Mouse (Mus musculus) liver, postnatal 0 days (tissue): ENCODE results near the gene Syndig1. TPM values are rescaled to one million over a fixed set of nuclear protein-coding genes. Genes with fewer than 3 reads are reported as not detected.

Experiments
- ATAC-seq: fragments of 200-750 bp; cut with Nextera tagmentation; 2 replicates; pipeline ENCODE4 v1.8.0; 2017; ENCODE audit warnings: mild to moderate bottlenecking, moderate library complexity
- DNase-seq: peaks from one replicate; pipeline ENCODE4 v3.0.0-alpha.2; 2016
- H3K27ac ChIP-seq: fragments of 300-500 bp; sonication (generic); 2 replicates; pipeline ENCODE4 v1.5.1; 2014; ENCODE audit warnings: antibody characterized with exemption, moderate library complexity, mild to moderate bottlenecking, low read depth
- H3K27me3 ChIP-seq: fragments of 300-500 bp; sonication (generic); 2 replicates; pipeline ENCODE4 v1.6.1; 2014; ENCODE audit warnings: low read length, control low read depth, mixed read lengths; ENCODE audit not compliant: insufficient read depth
- H3K36me3 ChIP-seq: fragments of 300-500 bp; sonication (generic); replicated peaks from 2 replicates; pipeline ENCODE4 v1.6.1; 2014; ENCODE audit warnings: mild to moderate bottlenecking, control low read depth, low read length, moderate library complexity, mixed read lengths; ENCODE audit not compliant: insufficient read depth
- H3K4me1 ChIP-seq: fragments of 300-500 bp; sonication (generic); 2 replicates; pipeline ENCODE4 v1.6.1; 2014; ENCODE audit warnings: antibody characterized with exemption, mild to moderate bottlenecking, control low read depth; ENCODE audit not compliant: insufficient read depth
- H3K4me2 ChIP-seq: fragments of 300-500 bp; sonication (generic); 2 replicates; pipeline ENCODE4 v1.6.1; 2014; ENCODE audit warnings: low read depth, mild to moderate bottlenecking, low read length, moderate library complexity, mixed read lengths
- H3K4me3 ChIP-seq: fragments of 300-500 bp; sonication (generic); 2 replicates; pipeline ENCODE4 v1.5.1; 2014; ENCODE audit warnings: low read depth, low read length
- H3K9ac ChIP-seq: fragments of 300-500 bp; sonication (generic); replicated peaks from 2 replicates; pipeline ENCODE4 v1.6.1; 2014; ENCODE audit warnings: mild to moderate bottlenecking, moderate library complexity
- H3K9me3 ChIP-seq: fragments of 300-500 bp; sonication (generic); 2 replicates; pipeline ENCODE4 v1.6.1; 2016; ENCODE audit warnings: mild to moderate bottlenecking, control low read depth, low read length, mixed read lengths
- CTCF ChIP-seq: sonication (generic); IDR thresholded peaks from 2 replicates; pipeline ENCODE4 v1.5.1; 2016; ENCODE audit warnings: antibody characterized with exemption, low read depth
- EP300 ChIP-seq: IDR thresholded peaks from 2 replicates; pipeline ENCODE4 v1.6.1; 2016; ENCODE audit warnings: antibody characterized with exemption, low read depth, mild to moderate bottlenecking
- WGBS: fragments of 180-500 bp; shearing (Covaris S2); extraction: QIAGEN DNeasy Blood & Tissue Kit; methylation state at CpG from one replicate; pipeline ENCODE4 v1.1.7; 2014; ENCODE audit not compliant: insufficient replicate concordance; 5-methylcytosine and 5-hydroxymethylcytosine counted together
- polyA plus RNA-seq: library from polyadenylated mRNA; unstranded; fragments of >200 nt; fragmentation: Nextera tagmentation; extraction: Ambion mirVana; gene quantifications from 2 replicates; pipeline ENCODE4 v1.2.1, GENCODE M21; 2015

The Syndig1 gene
- polyA plus RNA-seq, 1 experiment from 2014 or later: not detected

DNA sequence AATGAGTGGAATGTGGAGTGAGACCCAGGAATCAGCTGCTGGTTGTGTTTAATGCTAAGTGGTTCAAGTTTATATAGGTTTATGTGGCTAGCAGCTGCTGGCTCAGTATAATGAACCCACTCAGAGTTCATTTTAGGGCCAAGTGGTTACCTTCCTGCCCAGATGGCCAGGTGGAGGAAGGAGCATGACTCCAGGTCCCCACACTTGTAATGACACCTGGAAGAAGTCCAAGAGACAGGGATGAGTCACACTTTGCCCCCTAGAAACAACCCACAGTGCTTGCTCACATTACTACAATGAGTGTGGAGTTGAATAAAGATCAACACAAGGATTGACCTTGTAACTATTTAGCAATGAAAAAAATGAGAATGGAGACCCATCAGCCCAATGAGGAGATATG, 98.0 kb downstream of the Syndig1 start:
- H3K4me3 ChIP-seq: no peak overlapping the region

DNA sequence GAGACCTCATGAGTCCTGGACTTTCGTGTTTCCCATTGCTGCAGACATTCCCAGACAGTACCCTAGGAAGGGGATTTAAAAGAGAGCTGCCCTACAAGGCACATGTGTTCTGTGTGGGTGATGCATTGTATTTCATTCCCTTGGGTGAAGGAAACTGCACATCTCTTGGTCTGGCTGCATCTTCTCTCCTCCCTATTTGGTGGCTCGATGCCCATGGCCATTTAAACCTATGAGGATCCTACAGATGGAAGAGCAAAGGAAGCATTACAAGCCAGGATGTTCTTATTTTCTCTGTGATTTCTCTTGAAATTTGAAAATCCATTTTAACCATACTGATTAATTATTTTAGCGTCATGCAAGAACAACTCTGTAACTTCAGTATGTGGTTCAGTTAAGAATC, 98.5 kb downstream of the Syndig1 start:
- Histone ChIP-seq H3K36me3 (no peaks in the 10 kb centered on the region), H3K4me1 (no peaks in the 10 kb centered on the region), H3K27ac (no peak overlapping the region), H3K4me3 (no peak overlapping the region), H3K4me2 (no peak overlapping the region), H3K27me3 (no peaks in the 10 kb centered on the region), H3K9ac (no peak overlapping the region), H3K9me3 (no peaks in the 10 kb centered on the region)
- DNase-seq: no peak
- no peak for TF ChIP-seq CTCF
- TF ChIP-seq EP300: no peak
- WGBS: 64% methylated on average over 3 of the region's 3 CpGs
- ATAC-seq: no peak

More for the DNA sequence above, 98.0 kb downstream of the Syndig1 start:
- DNase-seq (no peak), ATAC-seq (no peak)
- Histone ChIP-seq H3K9me3 (no peaks in the 10 kb centered on the region), H3K4me2 (no peak overlapping the region), H3K27ac (no peak overlapping the region), H3K36me3 (no peaks in the 10 kb centered on the region), H3K9ac (no peak overlapping the region), H3K4me1 (no peaks in the 10 kb centered on the region), H3K27me3 (no peaks in the 10 kb centered on the region)
- TF ChIP-seq CTCF: no peak
- TF ChIP-seq EP300: no peak

DNA sequence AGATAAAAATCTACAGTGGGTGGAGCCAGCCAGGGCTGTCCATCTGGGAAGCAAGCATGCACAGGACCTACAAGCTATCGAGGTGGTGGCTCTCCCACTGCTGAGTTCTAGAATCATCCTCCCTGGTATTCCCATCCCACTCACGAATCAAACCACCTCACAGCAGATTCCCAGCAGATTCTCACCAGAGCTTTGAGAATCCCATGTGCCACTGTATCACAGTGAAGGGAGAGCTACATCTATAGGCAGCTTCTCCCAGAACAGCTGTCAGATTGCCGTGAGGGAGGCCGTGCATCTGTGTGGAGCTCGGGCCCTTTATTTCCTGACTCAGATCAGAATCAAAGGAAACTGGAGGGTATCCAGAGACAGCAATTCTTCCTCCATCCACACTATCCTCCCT, 101.0 kb downstream of the Syndig1 start:
- H3K27me3 ChIP-seq: no peaks in the 10 kb centered on the region
- H3K9ac ChIP-seq: no peak overlapping the region
- TF ChIP-seq CTCF (no peak), EP300 (no peak)
- DNase-seq: no peak
- H3K9me3 ChIP-seq: no peaks in the 10 kb centered on the region
- no peak overlapping the region for H3K4me3 ChIP-seq
- no peak overlapping the region for H3K27ac ChIP-seq
- no peak overlapping the region for H3K4me2 ChIP-seq
- no peaks in the 10 kb centered on the region for H3K36me3 ChIP-seq
- no peaks in the 10 kb centered on the region for H3K4me1 ChIP-seq
- 67% methylated on average over 5 of the region's 5 CpGs for WGBS
- ATAC-seq: no peak

GRCm38 (mm10) chr2:149931111-149931510, 102.1 kb downstream of the Syndig1 start:
- H3K4me1 ChIP-seq: no peaks in the 10 kb centered on the region
- H3K4me3 ChIP-seq: no peak overlapping the region
- no peak overlapping the region for H3K27ac ChIP-seq
- ATAC-seq (no peak), DNase-seq (no peak)
- no peak overlapping the region for H3K4me2 ChIP-seq
- 85% methylated on average over 2 of the region's 2 CpGs for WGBS
- no peaks in the 10 kb centered on the region for H3K36me3 ChIP-seq
- TF ChIP-seq CTCF (no peak), EP300 (no peak)
- no peaks in the 10 kb centered on the region for H3K9me3 ChIP-seq
- H3K27me3 ChIP-seq: no peaks in the 10 kb centered on the region
- H3K9ac ChIP-seq: no peak overlapping the region

DNA sequence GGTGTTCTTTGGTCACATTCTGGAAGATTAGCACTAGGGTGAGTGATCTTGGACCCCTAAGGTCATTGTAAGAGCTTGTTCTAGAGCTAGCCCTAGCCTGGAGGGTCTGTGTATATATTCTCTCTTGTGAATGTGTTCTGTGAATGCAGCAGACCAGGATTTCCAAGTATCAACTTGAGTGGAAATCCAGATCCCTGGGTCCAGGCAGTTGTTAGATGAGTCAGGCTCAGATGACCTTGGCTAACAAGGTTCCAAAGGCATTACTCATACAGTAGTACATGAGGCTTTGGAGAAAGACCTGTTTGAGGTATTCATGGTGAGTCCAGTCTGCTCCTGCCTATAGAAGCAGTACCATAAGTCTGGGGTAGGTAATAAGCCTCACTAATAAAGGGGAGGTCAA, 103.1 kb downstream of the Syndig1 start:
- H3K9me3 ChIP-seq: no peaks in the 10 kb centered on the region
- DNase-seq: no peak
- H3K9ac ChIP-seq: no peak overlapping the region
- no peaks in the 10 kb centered on the region for H3K27me3 ChIP-seq
- H3K27ac ChIP-seq: no peak overlapping the region
- no peak overlapping the region for H3K4me2 ChIP-seq
- no peak overlapping the region for H3K4me3 ChIP-seq
- TF ChIP-seq CTCF: no peak
- TF ChIP-seq EP300: no peak
- ATAC-seq: no peak
- H3K4me1 ChIP-seq: no peaks in the 10 kb centered on the region
- no peaks in the 10 kb centered on the region for H3K36me3 ChIP-seq

DNA sequence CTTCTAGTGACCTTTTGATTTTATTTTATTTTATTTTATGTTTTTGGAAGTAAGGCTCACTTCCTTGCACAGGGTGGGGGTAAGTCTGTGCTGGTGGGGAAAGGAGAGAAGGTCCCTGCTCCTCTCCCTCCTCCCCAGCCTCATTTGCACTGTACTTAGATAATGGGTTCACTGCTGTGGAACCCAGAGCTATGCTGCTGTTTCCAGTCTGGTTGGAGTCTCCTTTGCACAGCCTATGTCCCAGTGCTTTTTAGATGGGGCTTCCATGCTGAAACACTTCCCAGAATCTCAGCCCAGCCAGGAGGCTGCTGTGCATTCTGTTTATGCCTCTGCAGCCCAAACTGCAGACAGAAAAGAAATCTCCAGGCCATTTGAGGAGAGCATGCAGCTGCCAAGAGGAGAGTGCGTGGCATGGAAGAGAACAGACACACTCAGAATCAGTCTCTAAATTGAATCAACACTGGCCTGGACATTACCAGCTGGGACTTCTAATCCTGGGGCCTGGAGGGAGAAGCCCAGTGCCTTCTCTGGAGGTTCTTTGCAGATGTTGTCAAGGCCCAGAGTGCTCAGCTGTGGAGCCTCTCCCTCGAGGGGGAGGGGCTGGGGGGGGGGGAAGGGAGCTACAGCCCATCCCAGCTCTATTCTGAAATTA, 104.4 kb downstream of the Syndig1 start:
- DNase-seq (no peak), ATAC-seq (no peak)
- no peak overlapping the region for H3K4me3 ChIP-seq
- no peaks in the 10 kb centered on the region for H3K9me3 ChIP-seq
- no peak overlapping the region for H3K27ac ChIP-seq
- H3K27me3 ChIP-seq: no peaks in the 10 kb centered on the region
- H3K9ac ChIP-seq: no peak overlapping the region
- no peaks in the 10 kb centered on the region for H3K36me3 ChIP-seq
- H3K4me2 ChIP-seq: no peak overlapping the region
- 44% methylated on average over 2 of the region's 2 CpGs for WGBS
- no peak for TF ChIP-seq CTCF
- TF ChIP-seq EP300: no peak
- H3K4me1 ChIP-seq: no peaks in the 10 kb centered on the region

DNA sequence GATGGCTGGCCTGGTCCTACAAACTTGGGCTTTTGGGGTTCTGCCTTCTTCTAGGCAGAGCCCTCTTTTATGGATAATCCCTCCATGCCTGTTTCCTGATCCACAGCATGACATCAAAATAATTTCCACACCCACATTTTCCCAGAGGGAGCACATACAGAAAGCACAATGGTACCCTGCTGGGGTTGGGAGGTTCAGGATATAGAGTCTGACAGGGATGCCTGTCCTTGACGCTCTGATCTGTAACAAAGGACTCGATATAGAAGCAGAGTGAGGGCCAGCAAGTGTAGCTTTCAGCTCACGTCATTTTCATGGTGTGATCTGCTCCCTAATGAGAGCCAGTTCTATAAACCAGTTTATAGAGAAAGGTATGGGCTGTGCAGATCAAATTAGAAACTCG, 105.1 kb downstream of the Syndig1 start:
- no peak overlapping the region for H3K4me2 ChIP-seq
- no peak overlapping the region for H3K27ac ChIP-seq
- 63% methylated on average over 4 of the region's 4 CpGs for WGBS
- no peak for TF ChIP-seq CTCF
- no peak for TF ChIP-seq EP300
- DNase-seq (no peak), ATAC-seq (no peak)
- no peak overlapping the region for H3K9ac ChIP-seq
- no peak overlapping the region for H3K4me3 ChIP-seq
- H3K36me3 ChIP-seq: no peaks in the 10 kb centered on the region
- no peaks in the 10 kb centered on the region for H3K4me1 ChIP-seq
- no peaks in the 10 kb centered on the region for H3K27me3 ChIP-seq
- no peaks in the 10 kb centered on the region for H3K9me3 ChIP-seq
